Mouse (Mus musculus) ovary, postnatal 10 days (tissue): ENCODE results near the gene Ntrk2.

Experiments used
- DNase-seq: peaks from one replicate; pipeline ENCODE4 v3.0.0; 2022; ENCODE audit warnings: low spot score

The Ntrk2 gene

GRCm38 (mm10) chr13:58840731-58841359, 34.5 kb downstream of the Ntrk2 start:
- DNase-seq, result no peak

DNA sequence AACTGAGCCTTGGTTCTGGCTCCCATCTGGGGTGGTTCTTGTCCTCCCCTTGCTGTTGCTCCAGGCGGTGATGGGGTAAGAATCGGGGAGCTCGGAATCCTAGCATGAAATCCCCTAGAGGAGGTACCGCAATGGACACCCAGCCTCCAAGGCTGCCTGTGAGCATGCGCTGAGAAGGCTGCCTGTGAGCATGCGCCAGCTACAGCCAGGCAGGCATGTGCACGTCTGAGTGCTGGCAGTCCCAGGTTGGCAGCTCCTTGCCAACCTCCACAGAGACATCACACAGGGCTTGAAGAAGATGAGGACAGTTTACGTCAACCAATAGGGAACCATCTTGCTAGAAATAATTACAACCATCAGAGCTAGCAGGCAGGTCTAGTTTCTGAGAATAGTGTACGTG, 37.5 kb downstream of the Ntrk2 start:
- no peak for DNase-seq

DNA sequence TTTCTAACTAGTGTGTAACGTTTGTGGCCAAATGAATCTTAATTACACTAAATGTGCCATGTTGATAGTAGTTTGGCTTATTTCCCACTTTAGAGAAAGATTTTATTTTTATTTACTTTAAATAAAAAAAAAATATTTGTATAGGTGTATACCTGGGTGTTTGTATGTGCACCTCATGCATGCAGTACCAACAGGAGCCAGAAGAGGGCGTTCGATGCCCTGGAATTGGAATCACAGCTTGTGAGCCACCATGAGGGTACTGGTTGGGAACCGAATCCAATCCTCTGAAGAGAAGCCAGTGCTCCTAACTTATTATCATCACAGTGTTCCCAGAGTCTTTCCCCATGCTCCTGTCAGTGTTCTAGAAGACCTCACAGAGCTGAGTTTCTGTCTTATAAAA, 42.2 kb downstream of the Ntrk2 start:
- no peak for DNase-seq

DNA sequence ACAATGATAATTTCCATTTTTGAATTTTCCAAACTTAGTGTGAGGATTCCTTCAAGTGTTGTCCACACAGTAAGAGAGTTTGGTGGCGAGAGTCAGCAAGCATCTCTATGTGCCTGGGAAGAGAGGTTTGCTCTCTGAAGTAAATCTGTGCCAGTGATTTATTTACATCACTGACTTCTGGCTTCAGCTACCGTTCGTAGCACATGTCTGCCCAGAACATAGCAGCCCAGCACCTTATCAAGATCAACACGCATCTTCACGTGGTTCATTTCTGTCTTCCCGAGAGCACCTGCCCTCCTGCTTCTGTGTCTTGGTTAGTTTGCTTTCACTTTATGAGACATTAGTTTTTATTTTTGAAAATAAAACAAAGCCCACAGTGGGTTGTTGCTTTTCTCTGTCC, 47.3 kb downstream of the Ntrk2 start:
- DNase-seq, result no peak

GRCm38 (mm10) chr13:58866239-58866638, 59.9 kb downstream of the Ntrk2 start:
- no peak for DNase-seq

DNA sequence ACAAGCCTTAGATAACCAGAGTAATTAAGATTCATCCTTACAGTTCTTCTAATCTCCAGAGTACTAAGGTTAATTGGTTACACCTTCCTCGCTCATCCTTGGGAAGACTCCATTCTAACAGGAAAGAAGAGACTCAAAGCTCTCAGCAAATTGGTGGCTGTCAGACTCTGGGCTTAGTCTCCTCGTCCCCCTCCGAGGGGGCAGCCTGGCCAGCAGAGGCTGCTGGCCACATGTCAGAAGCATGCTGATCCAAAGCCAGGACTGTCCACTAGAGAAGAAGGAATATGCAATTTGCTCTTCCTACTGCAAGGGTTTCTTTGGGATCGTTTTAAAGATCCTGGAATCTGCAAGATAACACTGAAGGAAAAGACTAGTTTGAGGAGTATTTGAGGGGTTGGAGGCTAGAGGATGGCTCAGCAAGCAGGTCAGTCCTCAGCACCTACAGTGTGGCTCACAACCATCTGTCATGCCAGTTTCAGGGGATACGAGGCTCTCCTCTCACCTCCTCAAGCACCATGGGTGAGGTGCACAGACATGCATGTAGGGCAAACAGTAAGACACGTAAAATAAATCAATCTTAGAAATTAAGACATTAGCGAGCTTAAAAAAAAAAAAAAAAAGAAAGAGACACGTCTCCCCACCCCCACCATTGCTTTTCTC, 60.5 kb downstream of the Ntrk2 start:
- DNase-seq, result no peak

DNA sequence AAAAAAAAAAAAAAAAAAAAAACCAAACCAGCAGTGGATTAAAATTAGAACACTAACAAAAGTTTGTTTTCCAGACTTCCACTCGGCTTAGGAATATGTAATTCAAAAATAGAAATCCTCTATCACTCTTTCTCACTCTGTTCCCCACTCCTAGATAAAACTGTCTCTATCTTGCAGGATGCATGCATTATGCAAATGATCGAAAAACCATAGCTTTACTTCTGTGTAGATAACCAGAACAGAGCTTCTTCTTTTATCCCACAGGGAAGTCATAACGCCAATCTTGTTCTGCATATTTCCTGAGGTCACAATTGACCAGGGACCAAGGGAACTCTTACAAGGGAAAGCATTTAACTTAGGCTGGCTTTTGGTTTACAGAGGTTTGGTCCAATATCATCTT, 76.1 kb downstream of the Ntrk2 start:
- no peak for DNase-seq

DNA sequence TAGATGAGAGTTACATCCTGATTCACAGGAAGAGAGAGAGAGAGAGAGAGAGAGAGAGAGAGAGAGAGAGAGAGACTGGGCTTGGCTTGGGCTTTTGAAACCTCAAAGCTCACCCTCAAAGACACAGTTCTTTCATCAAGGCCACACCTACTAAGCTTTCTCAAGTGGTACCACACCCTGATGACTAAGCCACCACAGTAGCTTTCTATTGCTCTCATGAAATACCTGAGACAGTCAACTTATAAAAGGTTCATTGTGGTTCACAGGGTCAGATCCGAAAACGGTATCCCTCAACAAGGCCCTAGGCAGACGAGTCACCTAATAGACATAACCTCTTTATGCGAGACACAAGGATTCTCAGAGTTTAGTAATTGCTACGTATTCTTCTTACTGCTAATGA, 76.5 kb downstream of the Ntrk2 start:
- no peak for DNase-seq

DNA sequence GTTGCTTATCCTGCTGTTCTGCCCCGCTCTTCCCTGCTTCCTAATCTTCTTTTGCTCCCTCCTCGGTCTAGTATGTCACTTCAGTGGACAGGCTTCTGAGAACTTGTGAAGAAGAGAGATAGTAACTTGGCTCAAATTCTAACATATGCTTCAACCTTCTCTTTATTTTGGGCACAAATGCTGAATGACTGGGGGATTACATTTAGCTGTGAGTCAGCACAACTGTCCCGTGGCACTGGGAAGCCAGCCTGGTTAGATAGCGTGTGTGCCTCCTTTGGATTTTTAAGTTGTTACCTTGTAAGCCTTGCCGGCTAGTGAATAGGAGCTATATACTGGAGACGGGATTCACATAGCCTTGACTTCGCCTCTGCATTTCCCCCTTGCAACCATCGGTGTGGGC, 79.7 kb downstream of the Ntrk2 start:
- no peak for DNase-seq

- DNase-seq, result no peak
These were observed 90.0 kb downstream of the Ntrk2 start for GRCm38 (mm10) chr13:58896254-58896910.

DNA sequence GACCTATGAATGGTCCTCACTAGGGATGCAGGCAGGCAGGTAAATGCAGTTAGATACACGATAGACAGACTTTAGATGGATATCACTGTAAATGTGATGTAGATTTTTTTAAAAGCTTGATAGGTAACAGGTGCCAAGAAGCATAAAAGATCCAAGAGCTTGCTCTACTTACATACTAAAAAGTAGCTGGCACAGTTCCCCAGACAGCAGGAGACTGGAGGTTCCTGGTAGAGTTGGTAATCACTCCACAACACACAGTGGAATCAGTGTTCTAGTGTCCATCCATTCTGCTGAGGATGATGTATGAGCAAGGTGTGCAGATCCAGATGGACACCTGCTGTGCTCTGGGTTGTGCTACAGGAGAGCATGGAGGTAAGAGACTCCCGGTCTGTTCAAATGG, 93.0 kb downstream of the Ntrk2 start:
- no peak for DNase-seq

GRCm38 (mm10) chr13:58902313-58902712, 95.9 kb downstream of the Ntrk2 start:
- DNase-seq, result no peak

GRCm38 (mm10) chr13:58904742-58905735, 98.7 kb downstream of the Ntrk2 start:
- no peak for DNase-seq

- no peak for DNase-seq
These were observed 105.6 kb downstream of the Ntrk2 start for GRCm38 (mm10) chr13:58911936-58912335.

GRCm38 (mm10) chr13:58912559-58912958, 106.2 kb downstream of the Ntrk2 start:
- no peak for DNase-seq

GRCm38 (mm10) chr13:58914061-58914814, 107.9 kb downstream of the Ntrk2 start:
- no peak for DNase-seq

DNA sequence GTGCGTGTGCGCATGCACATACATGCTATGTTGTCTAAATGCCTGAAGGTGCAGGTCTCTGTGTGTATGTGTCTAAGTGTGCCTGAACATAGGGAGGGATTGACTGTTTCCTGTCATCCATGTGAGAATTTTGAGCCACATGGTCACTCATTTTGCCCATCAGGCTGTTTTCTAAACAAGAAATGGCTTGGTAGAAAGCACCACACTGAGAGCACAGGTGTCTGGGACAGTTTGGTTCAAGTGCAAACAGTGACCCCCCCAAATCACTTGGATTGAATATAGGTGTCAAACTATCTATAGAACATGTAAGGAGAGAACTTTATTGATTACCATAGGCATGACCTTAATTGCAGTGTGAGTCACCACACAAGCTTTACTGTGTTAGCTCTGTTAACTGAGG, 110.0 kb downstream of the Ntrk2 start:
- no peak for DNase-seq

DNA sequence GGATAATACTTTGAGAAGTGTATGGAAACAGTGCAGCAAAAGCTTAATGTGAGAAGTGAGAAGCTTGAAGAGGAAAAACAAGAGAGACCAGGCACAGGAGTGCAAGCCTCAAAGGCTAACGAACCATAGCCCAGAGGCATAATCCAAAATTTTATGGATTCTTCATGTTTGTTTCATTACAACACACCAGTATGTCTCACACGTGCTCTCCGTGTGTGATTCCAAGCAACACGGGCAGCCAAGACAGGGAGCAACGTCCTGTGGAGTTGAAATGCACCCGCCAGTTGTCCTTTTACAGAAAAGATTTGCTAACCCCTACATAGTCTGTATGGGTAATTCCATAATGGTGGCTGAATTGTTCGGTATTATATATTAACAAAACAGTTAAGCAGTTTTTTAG, 113.9 kb downstream of the Ntrk2 start:
- no peak for DNase-seq

GRCm38 (mm10) chr13:58921255-58921654, 114.9 kb downstream of the Ntrk2 start:
- no peak for DNase-seq

- no peak for DNase-seq
These were observed 115.3 kb downstream of the Ntrk2 start for GRCm38 (mm10) chr13:58921705-58922104.

DNA sequence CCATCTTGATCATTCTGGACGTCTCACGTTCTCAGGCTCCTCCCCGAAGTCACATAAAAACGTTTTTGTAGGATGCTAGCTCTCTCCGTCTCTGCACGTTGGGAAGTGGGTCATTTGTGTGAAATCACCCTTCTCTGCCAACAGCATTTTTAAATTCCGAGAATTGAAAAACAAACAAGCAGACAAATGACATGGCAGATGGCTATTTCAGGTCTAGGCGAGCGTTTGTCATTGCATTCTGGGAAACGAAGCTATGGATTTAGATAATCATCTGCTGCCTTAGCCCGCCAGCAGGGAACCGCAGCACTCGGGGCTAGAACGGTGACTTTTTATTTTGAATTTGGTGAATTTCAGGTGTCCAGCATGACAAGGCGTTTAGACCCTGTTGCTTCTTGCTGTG, 115.8 kb downstream of the Ntrk2 start:
- no peak for DNase-seq

DNA sequence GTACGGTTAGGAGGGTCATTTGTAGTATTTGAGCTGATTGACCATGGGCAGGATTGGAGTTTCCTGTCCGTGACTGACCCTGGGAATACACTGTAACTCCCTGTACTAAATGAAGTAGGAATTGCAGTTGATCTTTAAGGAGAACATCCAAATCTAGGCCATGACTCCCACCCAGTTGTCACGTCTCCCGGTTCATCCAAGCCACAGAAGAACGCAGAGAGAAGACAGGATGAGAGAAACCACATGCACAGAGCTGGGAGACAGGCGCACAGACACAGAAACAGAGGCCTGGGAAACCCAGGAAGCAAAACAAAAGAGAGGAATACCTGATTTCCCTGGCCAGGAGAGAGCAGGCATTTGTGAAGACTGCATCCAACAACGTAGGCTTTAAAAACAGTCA, 117.1 kb downstream of the Ntrk2 start:
- no peak for DNase-seq
